Mouse (Mus musculus) thymus, adult 2 months (tissue): ENCODE results near the gene Sf3a3.

ENCODE experiments used
- CTCF ChIP-seq: fragments of 200-500 bp; IDR thresholded peaks from 2 replicates; pipeline ENCODE4 v1.5.1; 2012; ENCODE audit warnings: mild to moderate bottlenecking, control low read depth, low read length, moderate library complexity, borderline replicate concordance; ENCODE audit not compliant: control insufficient read depth, poor library complexity, insufficient read depth; ENCODE audit errors: extremely low read depth
- POLR2A ChIP-seq: fragments of 200-500 bp; IDR thresholded peaks from 2 replicates; pipeline ENCODE4 v1.6.1; 2012; ENCODE audit warnings: mild to moderate bottlenecking, low read length, control low read depth, moderate library complexity; ENCODE audit not compliant: control insufficient read depth, poor library complexity, insufficient read depth; ENCODE audit errors: extremely low read depth

DNA sequence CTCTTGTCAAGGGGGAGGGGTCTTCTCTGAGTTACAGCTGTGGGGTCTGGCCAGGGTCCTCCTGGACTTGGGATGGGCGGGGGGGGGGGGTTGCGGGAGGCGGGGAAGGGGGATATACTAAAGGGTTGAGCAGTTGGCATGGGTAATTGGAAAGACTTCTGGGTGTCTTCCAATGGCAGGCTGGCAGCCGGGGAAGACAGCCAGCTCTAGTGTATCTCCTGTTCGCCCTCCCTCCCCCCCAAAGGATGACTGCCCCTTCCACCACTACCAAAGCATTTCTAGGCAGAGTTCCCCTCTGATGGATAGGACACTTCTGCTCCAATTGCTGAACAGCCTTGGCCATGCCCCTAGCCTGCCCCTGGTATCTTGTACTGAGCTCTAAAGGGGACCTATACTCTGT lies 12.7 kb upstream of the Sf3a3 start:
- no peak for TF ChIP-seq CTCF
- no peak for TF ChIP-seq POLR2A
